Comparison of ENCODE assay signal across 17 mouse cellular contexts in the genomic region with DNA sequence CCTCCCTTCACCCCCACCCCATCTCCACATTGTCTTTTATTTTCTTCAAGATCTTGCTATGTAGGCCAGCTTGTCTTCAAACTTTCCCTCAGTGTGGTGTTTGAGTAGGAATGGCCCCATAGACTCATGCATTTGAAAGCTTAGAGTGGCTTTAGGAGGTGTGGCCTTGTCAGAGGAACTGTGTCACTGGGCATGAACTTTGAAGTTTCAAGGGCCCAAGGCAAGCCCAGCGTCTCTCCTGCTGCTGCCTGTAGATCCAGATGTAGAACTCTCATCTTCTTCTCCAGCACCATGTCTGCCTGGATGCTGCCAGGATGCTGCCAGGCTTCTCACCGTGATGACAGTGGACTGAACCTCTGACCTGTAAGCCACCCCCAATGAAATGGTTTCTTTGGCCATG. TPM values are rescaled to one million over a fixed set of nuclear protein-coding genes. Genes with fewer than 3 reads are reported as not detected.
"Had no signal": no experiment of that assay in that cellular context is flagged by ENCODE, and none has a peak within 500 bp of the region (broad histone marks: within the 10 kb centered on the region; RNA-seq: fewer than 3 reads in every experiment).

No protein-coding gene starts in this region.

- H3K36me3 ChIP-seq: kidney, embryonic 15.5 days; liver, embryonic 13.5 days; midbrain, embryonic 12.5 days; midbrain, embryonic 15.5 days; neural tube, embryonic 13.5 days had no signal

- DNase-seq: kidney, postnatal 10 days; kidney, postnatal 36 days; layer of hippocampus, postnatal 36 days; liver, embryonic 13.5 days; lung, adult 2 months; lung, postnatal 14 days; lung, postnatal 4 days; retina, postnatal 1 day; right cerebral cortex, postnatal 25 days; thymus, adult 18-20 months; thymus, postnatal 36 days had no signal

- H3K27me3 ChIP-seq: kidney, embryonic 15.5 days; liver, embryonic 13.5 days; midbrain, embryonic 12.5 days; midbrain, embryonic 15.5 days; neural tube, embryonic 13.5 days had no signal

- ATAC-seq: midbrain, embryonic 15.5 days had no signal

- H3K27ac ChIP-seq: kidney, embryonic 15.5 days; left cerebral cortex, adult 2 months; liver, embryonic 13.5 days; midbrain, embryonic 12.5 days; midbrain, embryonic 15.5 days; neural tube, embryonic 13.5 days had no signal

- H3K9me3 ChIP-seq: kidney, embryonic 15.5 days; liver, embryonic 13.5 days; midbrain, embryonic 12.5 days; midbrain, embryonic 15.5 days; neural tube, embryonic 13.5 days had no signal

- H3K4me3 ChIP-seq: kidney, embryonic 15.5 days; left cerebral cortex, adult 2 months; liver, embryonic 13.5 days; midbrain, embryonic 12.5 days; midbrain, embryonic 15.5 days; myocyte; neural tube, embryonic 13.5 days had no signal

- H3K4me2 ChIP-seq: kidney, embryonic 15.5 days; liver, embryonic 13.5 days; midbrain, embryonic 12.5 days; midbrain, embryonic 15.5 days; neural tube, embryonic 13.5 days had no signal

- H3K4me1 ChIP-seq: midbrain, embryonic 15.5 days had no signal

- H3K9ac ChIP-seq: kidney, embryonic 15.5 days; liver, embryonic 13.5 days; midbrain, embryonic 12.5 days; midbrain, embryonic 15.5 days; neural tube, embryonic 13.5 days had no signal

RNA-seq across cellular contexts. Expression of a gene that starts 9.2 kb away (rescaled TPM):
- polyA plus RNA-seq: myocyte had no signal
